Mouse (Mus musculus) T-helper 17 cell (primary cell): Measurements from ENCODE around the gene Gm13090.

Source experiments
- in situ Hi-C, 2 experiments: fragments of 300-600 bp; cut with MboI, MseI; formaldehyde crosslinking; loops; 1 replicate in 1 of 2; 2 replicates in 1 of 2; pipeline ENCODE4 v1.15.1; 2025; ENCODE audit warnings: high pct_unique_total_duplicates in 2 of 2

Gene Gm13090

DNA sequence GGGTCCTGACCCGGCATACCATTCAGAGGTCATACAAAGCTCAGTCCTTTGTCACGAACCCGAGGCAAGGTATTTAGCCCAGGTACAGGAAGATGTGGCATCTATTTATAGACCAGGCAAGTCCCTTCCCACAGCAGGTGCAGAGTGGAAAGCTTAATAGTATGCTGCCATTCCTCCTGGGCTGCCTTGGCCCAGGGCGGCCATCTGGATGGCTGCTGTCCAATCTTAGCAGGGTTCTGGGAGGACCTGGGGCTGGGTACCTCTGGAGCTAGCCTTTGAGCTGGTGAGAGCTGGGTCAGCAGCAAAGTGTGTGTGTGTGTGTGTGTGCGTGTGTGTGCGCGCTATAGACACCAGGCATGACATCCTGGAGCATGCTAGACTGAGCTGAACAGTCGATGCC lies 46.1 kb downstream of the Gm13090 start:
- in situ Hi-C loops = no loop called here

DNA sequence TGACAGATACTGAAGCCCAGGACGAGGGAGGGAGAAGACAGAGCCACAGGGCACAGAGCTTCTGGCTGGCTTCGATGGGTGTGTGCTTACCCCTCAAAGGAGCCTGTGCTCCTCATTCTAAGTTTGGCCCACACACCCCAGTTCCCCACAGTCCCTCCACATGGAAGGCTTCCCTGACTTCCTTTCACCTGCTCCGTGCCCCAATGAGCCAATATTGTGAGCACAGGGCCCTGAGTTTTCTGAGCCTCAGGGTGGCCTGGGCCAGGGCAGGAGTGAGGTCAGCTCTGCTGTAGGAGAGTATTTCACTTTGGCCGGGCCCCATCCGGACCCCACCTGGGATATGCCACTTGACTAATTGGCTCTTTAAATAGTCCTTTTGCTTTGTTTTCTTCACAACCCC lies 48.3 kb downstream of the Gm13090 start:
- in situ Hi-C loops = no loop called here

DNA sequence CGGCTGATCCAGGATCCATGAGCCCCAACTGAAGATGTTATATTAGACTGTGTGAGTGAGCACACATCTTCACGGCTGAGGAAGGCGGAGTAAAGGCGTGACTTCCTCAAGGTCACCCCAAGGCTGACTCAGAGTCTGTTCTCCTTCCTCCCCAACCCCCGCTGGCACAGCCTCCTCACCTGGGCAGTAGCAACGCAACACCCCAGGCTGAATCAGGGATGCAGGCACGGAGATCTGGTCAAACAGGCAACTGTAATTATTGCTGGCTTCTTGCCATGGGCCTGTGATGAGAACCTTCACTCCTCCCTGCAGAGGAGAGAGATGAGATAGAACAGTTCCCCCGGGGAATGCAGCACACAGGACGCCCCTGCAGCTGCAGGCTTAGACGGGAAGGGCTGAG lies 48.8 kb downstream of the Gm13090 start:
- in situ Hi-C loops = no loop called here

DNA sequence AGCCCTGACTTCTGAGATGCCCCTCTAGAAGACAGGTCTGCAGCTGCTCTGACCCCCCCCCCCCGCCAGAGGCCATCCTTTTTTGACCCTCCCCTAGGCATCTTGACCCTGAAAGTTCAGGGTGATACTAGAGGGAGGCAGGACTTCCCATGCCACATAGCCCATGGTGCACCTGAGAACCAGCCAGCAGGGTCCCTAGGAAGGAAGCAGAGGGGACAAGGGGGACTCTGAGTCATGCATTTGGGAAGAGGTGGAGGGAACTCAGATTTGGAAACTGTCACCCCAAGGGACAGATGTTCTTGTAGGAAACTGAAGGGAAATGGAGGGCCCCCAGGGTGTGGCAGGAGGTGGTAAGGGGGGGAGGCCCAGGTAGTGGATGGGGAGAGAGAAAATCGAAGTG lies 49.2 kb downstream of the Gm13090 start:
- in situ Hi-C loops = no loop called here

DNA sequence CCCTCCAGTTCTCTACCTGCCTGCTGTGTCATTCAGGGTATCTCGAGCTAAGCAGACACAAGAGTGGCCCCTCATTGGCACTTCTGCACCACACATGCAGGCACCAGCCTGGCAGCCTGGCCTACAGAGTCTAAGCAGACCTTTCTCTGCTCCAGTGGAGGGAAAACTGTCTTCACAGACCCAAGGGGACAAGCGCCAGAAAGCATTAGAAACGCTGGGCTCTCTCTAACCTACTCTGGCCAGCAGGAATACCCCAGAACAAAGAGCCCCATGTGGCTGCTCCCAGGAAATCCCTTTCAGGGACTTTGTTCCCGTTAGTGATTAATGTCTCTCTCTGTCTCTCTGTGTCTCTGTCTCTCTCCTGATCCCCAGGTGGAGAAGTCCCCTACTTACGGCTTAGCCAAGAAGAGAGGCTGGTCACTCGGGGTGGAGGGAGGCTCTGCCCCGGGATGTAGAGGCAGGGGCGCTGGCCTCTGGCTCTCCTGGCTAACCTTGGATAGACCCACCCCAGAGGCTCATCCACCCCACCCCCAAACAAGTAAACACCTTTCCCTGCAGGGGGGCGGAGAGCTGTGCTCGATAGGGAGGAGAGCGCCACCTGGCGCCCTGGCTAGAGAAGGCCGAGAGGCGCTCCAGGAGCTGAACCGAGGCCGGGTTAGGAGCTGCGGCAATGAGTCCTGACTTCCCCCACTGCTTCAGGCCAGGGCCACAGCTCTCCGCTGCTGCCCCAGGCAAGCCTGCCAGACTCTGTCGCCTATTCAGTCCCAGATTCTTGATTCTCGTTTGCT lies 49.9 kb downstream of the Gm13090 start:
- in situ Hi-C loops = no loop called here

DNA sequence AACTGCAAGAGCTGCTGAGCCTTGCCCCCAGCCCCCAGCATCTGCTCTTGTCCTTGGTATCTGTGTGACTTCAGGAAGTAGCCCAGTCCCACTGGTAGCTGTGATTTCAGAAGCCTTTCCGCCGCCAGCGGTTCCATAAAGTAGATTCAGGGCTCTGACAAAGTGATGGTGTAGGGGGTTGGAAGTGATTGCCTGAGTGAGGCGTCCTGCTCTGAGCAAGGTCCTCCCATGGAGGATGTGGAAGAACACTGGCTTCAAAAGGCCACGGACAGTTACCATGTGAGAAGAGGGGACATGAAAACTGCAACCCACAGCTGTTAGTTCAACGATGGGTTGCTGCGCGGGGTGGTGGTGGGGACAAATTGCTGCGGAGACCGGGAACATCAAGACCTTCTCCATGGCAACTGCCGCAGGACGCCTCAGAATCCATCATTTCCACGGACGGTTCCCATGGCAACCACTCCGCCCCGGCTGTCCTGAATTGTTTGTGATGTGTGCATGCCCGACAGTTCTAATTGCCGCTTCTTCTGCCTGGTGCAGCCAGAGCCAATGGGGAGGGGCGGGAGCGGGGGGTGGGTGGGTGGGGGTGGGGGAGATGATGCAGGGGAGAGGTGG lies 51.1 kb downstream of the Gm13090 start:
- in situ Hi-C loops = loop anchor here (5.0 kb wide), 2 partner anchors 63 to 173 kb away; no protein-coding TSS in a partner anchor
